Mouse (Mus musculus) right cerebral cortex, postnatal 14 days (tissue): ENCODE data around the gene Bad.
"Not testable (repeated sequence)": the region's sequence is repeated elsewhere in the genome, so short reads cannot be mapped to it uniquely, and the experiment has no call there.

Source experiments
- DNase-seq: peaks from one replicate; pipeline ENCODE4 v3.0.0; 2022

The Bad gene

GRCm38 (mm10) chr19:6941372-6942248 is at the start of gene Bad:
Gene Bad (plus strand): TSS chr19:6941861.
- peak; percentile 94 for DNase-seq

- no peak for DNase-seq
Observed at GRCm38 (mm10) chr19:6892512-6892911, 49.1 kb upstream of the Bad start.

GRCm38 (mm10) chr19:6893731-6894451 is 47.8 kb upstream of the Bad start:
- DNase-seq, result no peak

GRCm38 (mm10) chr19:6895608-6896305 is 45.9 kb upstream of the Bad start:
- not testable (repeated sequence) for DNase-seq

- DNase-seq, result no peak
Observed at GRCm38 (mm10) chr19:6899641-6900040, 42.0 kb upstream of the Bad start.

GRCm38 (mm10) chr19:6903031-6903430 is 38.6 kb upstream of the Bad start:
- DNase-seq, result no peak

GRCm38 (mm10) chr19:6904846-6905245 is 36.8 kb upstream of the Bad start:
- no peak for DNase-seq

- no peak for DNase-seq
Observed at GRCm38 (mm10) chr19:6905498-6906159, 36.0 kb upstream of the Bad start.

- no peak for DNase-seq
Observed at GRCm38 (mm10) chr19:6906199-6906598, 35.5 kb upstream of the Bad start.

GRCm38 (mm10) chr19:6907094-6907493 is 34.6 kb upstream of the Bad start:
- no peak for DNase-seq

GRCm38 (mm10) chr19:6907811-6908540 is 33.7 kb upstream of the Bad start:
- no peak for DNase-seq

- DNase-seq, result no peak
Observed at GRCm38 (mm10) chr19:6909021-6909420, 32.6 kb upstream of the Bad start.

GRCm38 (mm10) chr19:6909507-6910289 is 32.0 kb upstream of the Bad start, which contains the start of the genes Trmt112 and Prdx5:
Gene Trmt112 (plus strand): TSS chr19:6909698.
Gene Prdx5 (minus strand): TSS chr19:6910106.
- peak; percentile 92 for DNase-seq

- DNase-seq, result peak; percentile 47
Observed at GRCm38 (mm10) chr19:6910306-6910705, 31.4 kb upstream of the Bad start.

GRCm38 (mm10) chr19:6911101-6912074 is 30.3 kb upstream of the Bad start:
- DNase-seq, result peak; percentile 30

- DNase-seq, result no peak
Observed at GRCm38 (mm10) chr19:6912205-6912970, 29.3 kb upstream of the Bad start.

- DNase-seq, result no peak
Observed at GRCm38 (mm10) chr19:6913036-6913435, 28.6 kb upstream of the Bad start.

- no peak for DNase-seq
Observed at GRCm38 (mm10) chr19:6913991-6914390, 27.7 kb upstream of the Bad start.

GRCm38 (mm10) chr19:6914540-6914939 is 27.1 kb upstream of the Bad start:
- no peak for DNase-seq
